Mouse (Mus musculus): ENCODE data around the gene Ube2f. TPM values are rescaled to one million over a fixed set of nuclear protein-coding genes. Genes with fewer than 3 reads are reported as not detected.
A peak's percentile ranks its signal among the peaks of the same experiment; 100 is the strongest.

The Ube2f gene
- polyA plus RNA-seq, 1 experiment from 2014 or later: 71.7 TPM

- 44% methylated on average over 15 of the region's 15 CpGs for WGBS
- no peak overlapping the region for H3K9ac ChIP-seq (ENCODE audit: low read length)
- H3K4me1 ChIP-seq (ENCODE audit: control insufficient read depth, insufficient read depth, low read length): no peaks in the 10 kb centered on the region
- no peak overlapping the region for H3K4me3 ChIP-seq (ENCODE audit: low read length)
- no peaks in the 10 kb centered on the region for H3K36me3 ChIP-seq (ENCODE audit: control insufficient read depth, insufficient read depth)
- ATAC-seq (replicated peaks; ENCODE audit: extremely low read depth, insufficient read depth, low FRiP score): no peak
- H3K27me3 ChIP-seq (ENCODE audit: control insufficient read depth, insufficient read depth, low read length): no peaks in the 10 kb centered on the region
- no peaks in the 10 kb centered on the region for H3K9me3 ChIP-seq (replicated peaks; ENCODE audit: control insufficient read depth, low read length)
- H3K4me2 ChIP-seq (ENCODE audit: low read depth, low read length): no peak overlapping the region
- no peak overlapping the region for H3K27ac ChIP-seq (ENCODE audit: low read length)
Measured at GRCm38 (mm10) chr1:91227381-91228054, 22.6 kb upstream of the Ube2f start.

DNA sequence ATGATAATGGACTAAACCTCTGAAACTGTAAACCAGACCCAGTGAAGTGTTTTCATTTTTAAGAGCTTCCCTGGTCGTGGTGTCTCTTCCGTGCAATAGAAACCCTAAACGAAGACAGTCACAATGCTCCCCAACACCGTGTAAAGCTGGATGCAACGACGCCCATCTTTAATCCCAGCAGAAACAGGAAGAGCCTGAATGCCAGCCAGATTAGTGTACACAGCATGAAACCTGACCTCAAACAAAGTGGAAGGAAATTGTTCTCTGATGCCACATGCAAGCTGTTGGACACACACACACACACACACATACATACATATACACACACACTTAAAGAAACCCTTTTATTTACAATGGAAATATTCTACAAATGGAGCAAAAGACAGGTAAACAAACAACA, 19.0 kb upstream of the Ube2f start:
- H3K9me3 ChIP-seq (replicated peaks; ENCODE audit: control insufficient read depth, low read length): no peaks in the 10 kb centered on the region
- no peak overlapping the region for H3K9ac ChIP-seq (ENCODE audit: low read length)
- no peak overlapping the region for H3K4me2 ChIP-seq (ENCODE audit: low read depth, low read length)
- H3K27ac ChIP-seq (ENCODE audit: low read length): no peak overlapping the region
- H3K27me3 ChIP-seq (ENCODE audit: control insufficient read depth, insufficient read depth, low read length): no peaks in the 10 kb centered on the region
- no peaks in the 10 kb centered on the region for H3K4me1 ChIP-seq (ENCODE audit: control insufficient read depth, insufficient read depth, low read length)
- H3K36me3 ChIP-seq (ENCODE audit: control insufficient read depth, insufficient read depth): no peaks in the 10 kb centered on the region
- WGBS: 71% methylated on average over 6 of the region's 6 CpGs
- no peak overlapping the region for H3K4me3 ChIP-seq (ENCODE audit: low read length)
- ATAC-seq (replicated peaks; ENCODE audit: extremely low read depth, insufficient read depth, low FRiP score): no peak

DNA sequence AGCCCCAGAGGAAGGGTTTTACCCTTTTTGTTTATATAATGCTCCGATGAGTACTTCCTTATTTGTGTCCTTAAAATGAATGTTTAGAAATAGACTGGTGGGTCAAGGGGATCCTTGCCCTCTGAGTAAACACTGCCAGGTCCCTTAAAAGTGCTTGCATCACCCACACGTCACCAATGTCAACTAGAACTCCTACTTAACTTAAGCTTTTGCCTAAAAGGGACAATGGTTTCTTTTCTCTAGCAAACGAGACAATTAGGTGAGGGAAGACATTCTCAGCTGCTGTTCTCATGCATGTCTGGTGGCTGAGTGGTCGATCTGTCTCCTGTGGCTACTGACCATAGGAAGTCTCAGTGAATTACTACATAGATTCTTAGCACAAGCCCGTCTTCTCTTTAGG, 18.2 kb upstream of the Ube2f start:
- Histone ChIP-seq H3K27ac (ENCODE audit: low read length) (no peak overlapping the region), H3K27me3 (ENCODE audit: control insufficient read depth, insufficient read depth, low read length) (no peaks in the 10 kb centered on the region), H3K4me3 (ENCODE audit: low read length) (no peak overlapping the region), H3K4me1 (ENCODE audit: control insufficient read depth, insufficient read depth, low read length) (no peaks in the 10 kb centered on the region), H3K9ac (ENCODE audit: low read length) (no peak overlapping the region), H3K4me2 (ENCODE audit: low read depth, low read length) (no peak overlapping the region), H3K9me3 (replicated peaks; ENCODE audit: control insufficient read depth, low read length) (no peaks in the 10 kb centered on the region), H3K36me3 (ENCODE audit: control insufficient read depth, insufficient read depth) (no peaks in the 10 kb centered on the region)
- 50% methylated on average over 5 of the region's 5 CpGs for WGBS
- no peak for ATAC-seq (replicated peaks; ENCODE audit: extremely low read depth, insufficient read depth, low FRiP score)

DNA sequence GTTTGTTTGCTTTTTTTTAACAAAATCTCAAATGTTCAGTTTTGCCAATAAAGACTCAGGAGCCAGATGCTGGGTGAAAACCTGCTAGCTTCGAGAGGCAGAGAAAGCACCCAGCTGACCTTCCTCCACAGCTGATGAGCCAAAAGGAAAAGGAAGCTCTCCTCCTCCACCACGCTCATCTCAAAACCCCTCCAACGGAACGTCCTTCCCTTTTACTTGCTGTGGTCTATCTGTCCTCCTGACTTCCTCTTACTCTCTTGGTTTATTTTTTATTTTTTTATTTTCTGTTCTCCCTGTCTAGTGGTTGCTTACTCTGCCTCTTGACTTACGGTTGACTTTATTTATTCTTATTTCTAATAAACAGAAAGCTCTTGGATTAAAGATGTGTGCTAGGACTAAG, 14.7 kb upstream of the Ube2f start:
- no peak overlapping the region for H3K4me3 ChIP-seq (ENCODE audit: low read length)
- no peak overlapping the region for H3K27ac ChIP-seq (ENCODE audit: low read length)
- no peaks in the 10 kb centered on the region for H3K9me3 ChIP-seq (replicated peaks; ENCODE audit: control insufficient read depth, low read length)
- 0 out of 2 replicates have a peak, but pooled peaks cover 2% of the 10 kb centered on the region for H3K4me1 ChIP-seq (ENCODE audit: control insufficient read depth, insufficient read depth, low read length)
- 53% methylated on average over 5 of the region's 5 CpGs for WGBS
- H3K27me3 ChIP-seq (ENCODE audit: control insufficient read depth, insufficient read depth, low read length): no peaks in the 10 kb centered on the region
- no peaks in the 10 kb centered on the region for H3K36me3 ChIP-seq (ENCODE audit: control insufficient read depth, insufficient read depth)
- no peak overlapping the region for H3K4me2 ChIP-seq (ENCODE audit: low read depth, low read length)
- ATAC-seq (replicated peaks; ENCODE audit: extremely low read depth, insufficient read depth, low FRiP score): no peak
- no peak overlapping the region for H3K9ac ChIP-seq (ENCODE audit: low read length)

- 0 out of 2 replicates have a peak, but pooled peaks cover 2% of the 10 kb centered on the region for H3K4me1 ChIP-seq (ENCODE audit: control insufficient read depth, insufficient read depth, low read length)
- H3K27me3 ChIP-seq (ENCODE audit: control insufficient read depth, insufficient read depth, low read length): no peaks in the 10 kb centered on the region
- no peak for ATAC-seq (replicated peaks; ENCODE audit: extremely low read depth, insufficient read depth, low FRiP score)
- H3K4me2 ChIP-seq (ENCODE audit: low read depth, low read length): no peak overlapping the region
- 74% methylated on average over 6 of the region's 6 CpGs for WGBS
- no peak overlapping the region for H3K27ac ChIP-seq (ENCODE audit: low read length)
- H3K4me3 ChIP-seq (ENCODE audit: low read length): no peak overlapping the region
- H3K36me3 ChIP-seq (ENCODE audit: control insufficient read depth, insufficient read depth): no peaks in the 10 kb centered on the region
- no peak overlapping the region for H3K9ac ChIP-seq (ENCODE audit: low read length)
- no peaks in the 10 kb centered on the region for H3K9me3 ChIP-seq (replicated peaks; ENCODE audit: control insufficient read depth, low read length)
Measured at GRCm38 (mm10) chr1:91237676-91238075, 12.4 kb upstream of the Ube2f start.

GRCm38 (mm10) chr1:91239112-91239511, 11.0 kb upstream of the Ube2f start:
- ATAC-seq (replicated peaks; ENCODE audit: extremely low read depth, insufficient read depth, low FRiP score): no peak; the same call in 1 of the 2 replicates
- WGBS: 5% methylated on average over 5 of the region's 5 CpGs

DNA sequence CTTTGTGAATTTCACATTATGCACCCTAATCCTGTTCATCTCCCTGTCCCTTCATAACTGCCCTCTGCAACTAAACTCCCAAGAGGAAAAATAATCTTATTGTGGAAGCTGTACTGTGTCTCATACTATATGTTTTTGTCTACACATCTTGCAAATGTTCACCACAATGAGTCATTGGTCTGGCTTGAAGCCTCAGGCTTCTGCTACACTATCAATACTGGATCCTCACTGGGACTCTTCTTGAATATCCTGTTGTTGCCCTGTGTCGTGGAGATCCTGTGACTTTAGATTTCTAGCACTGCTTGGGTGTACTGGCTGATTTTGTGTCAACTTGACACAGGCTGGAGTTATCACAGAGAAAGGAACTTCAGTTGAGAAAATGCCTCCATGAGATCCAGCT, 10.3 kb upstream of the Ube2f start:
- 61% methylated on average over 1 of the region's 1 CpGs for WGBS
- no peak overlapping the region for H3K4me2 ChIP-seq (ENCODE audit: low read depth, low read length)
- ATAC-seq (replicated peaks; ENCODE audit: extremely low read depth, insufficient read depth, low FRiP score): no peak
- no peaks in the 10 kb centered on the region for H3K27me3 ChIP-seq (ENCODE audit: control insufficient read depth, insufficient read depth, low read length)
- no peak overlapping the region for H3K4me3 ChIP-seq (ENCODE audit: low read length)
- H3K36me3 ChIP-seq (ENCODE audit: control insufficient read depth, insufficient read depth): no peaks in the 10 kb centered on the region
- H3K4me1 ChIP-seq (ENCODE audit: control insufficient read depth, insufficient read depth, low read length): 0 out of 2 replicates have a peak, but pooled peaks cover 2% of the 10 kb centered on the region
- H3K9me3 ChIP-seq (replicated peaks; ENCODE audit: control insufficient read depth, low read length): no peaks in the 10 kb centered on the region
- H3K9ac ChIP-seq (ENCODE audit: low read length): no peak overlapping the region
- no peak overlapping the region for H3K27ac ChIP-seq (ENCODE audit: low read length)

More at GRCm38 (mm10) chr1:91239112-91239511, 11.0 kb upstream of the Ube2f start:
- H3K4me2 ChIP-seq (ENCODE audit: low read depth, low read length): no peak overlapping the region
- no peaks in the 10 kb centered on the region for H3K27me3 ChIP-seq (ENCODE audit: control insufficient read depth, insufficient read depth, low read length)
- no peak overlapping the region for H3K4me3 ChIP-seq (ENCODE audit: low read length)
- H3K4me1 ChIP-seq (ENCODE audit: control insufficient read depth, insufficient read depth, low read length): 0 out of 2 replicates have a peak, but pooled peaks cover 2% of the 10 kb centered on the region
- no peak overlapping the region for H3K9ac ChIP-seq (ENCODE audit: low read length)
- H3K27ac ChIP-seq (ENCODE audit: low read length): peak overlapping the region; percentile 7
- H3K36me3 ChIP-seq (ENCODE audit: control insufficient read depth, insufficient read depth): no peaks in the 10 kb centered on the region
- H3K9me3 ChIP-seq (replicated peaks; ENCODE audit: control insufficient read depth, low read length): no peaks in the 10 kb centered on the region

DNA sequence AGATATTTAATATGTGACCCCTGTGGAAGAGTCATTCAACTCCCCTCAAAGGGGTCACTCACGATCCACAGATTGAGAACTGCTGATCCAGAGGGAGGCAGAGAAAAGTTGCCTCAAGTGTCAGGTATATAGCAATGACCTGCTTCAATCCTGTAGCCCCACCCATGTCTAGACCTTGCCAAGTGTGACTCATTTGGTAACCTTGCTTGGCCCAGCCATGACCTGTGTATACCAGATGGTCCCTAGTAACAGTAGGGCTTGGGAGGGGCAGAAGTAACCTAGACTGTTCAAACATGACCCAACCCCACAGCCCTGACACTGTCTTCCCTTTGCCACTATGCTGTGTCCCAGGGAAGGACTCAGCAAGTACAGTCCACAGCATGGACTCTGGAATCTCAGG, 9.4 kb upstream of the Ube2f start:
- WGBS: 96% methylated on average over 1 of the region's 1 CpGs
- Histone ChIP-seq H3K4me2 (ENCODE audit: low read depth, low read length) (no peak overlapping the region), H3K27me3 (ENCODE audit: control insufficient read depth, insufficient read depth, low read length) (no peaks in the 10 kb centered on the region), H3K4me3 (ENCODE audit: low read length) (no peak overlapping the region), H3K9me3 (replicated peaks; ENCODE audit: control insufficient read depth, low read length) (no peaks in the 10 kb centered on the region), H3K27ac (ENCODE audit: low read length) (no peak overlapping the region), H3K9ac (ENCODE audit: low read length) (no peak overlapping the region), H3K36me3 (ENCODE audit: control insufficient read depth, insufficient read depth) (no peaks in the 10 kb centered on the region), H3K4me1 (ENCODE audit: control insufficient read depth, insufficient read depth, low read length) (0 out of 2 replicates have a peak, but pooled peaks cover 2% of the 10 kb centered on the region)
- no peak; the same call in 1 of the 2 replicates for ATAC-seq (replicated peaks; ENCODE audit: extremely low read depth, insufficient read depth, low FRiP score)

DNA sequence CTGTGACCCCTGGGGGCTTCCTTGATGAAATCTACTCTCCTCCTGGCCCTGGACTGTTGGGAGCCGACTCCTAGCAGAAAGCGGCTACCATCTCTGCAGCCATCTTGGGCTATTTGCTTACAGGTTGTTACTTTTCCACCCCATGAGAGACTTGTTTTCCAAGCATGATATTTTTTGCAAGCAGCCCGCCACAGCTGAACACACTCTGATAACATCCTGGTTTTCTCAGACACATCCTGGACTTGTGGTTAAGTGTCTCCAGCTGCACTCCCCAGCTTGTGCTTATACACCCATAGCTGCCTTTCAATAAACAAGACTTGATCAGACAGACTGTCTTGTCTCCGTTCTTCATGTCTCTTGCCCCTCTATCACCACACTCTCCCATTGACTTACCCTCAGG, 8.9 kb upstream of the Ube2f start:
- Histone ChIP-seq H3K27me3 (ENCODE audit: control insufficient read depth, insufficient read depth, low read length) (no peaks in the 10 kb centered on the region), H3K4me1 (ENCODE audit: control insufficient read depth, insufficient read depth, low read length) (0 out of 2 replicates have a peak, but pooled peaks cover 2% of the 10 kb centered on the region), H3K9ac (ENCODE audit: low read length) (no peak overlapping the region), H3K9me3 (replicated peaks; ENCODE audit: control insufficient read depth, low read length) (no peaks in the 10 kb centered on the region), H3K27ac (ENCODE audit: low read length) (no peak overlapping the region), H3K4me2 (ENCODE audit: low read depth, low read length) (no peak overlapping the region), H3K36me3 (ENCODE audit: control insufficient read depth, insufficient read depth) (no peaks in the 10 kb centered on the region), H3K4me3 (ENCODE audit: low read length) (no peak overlapping the region)
- WGBS: 71% methylated on average over 4 of the region's 4 CpGs
- ATAC-seq (replicated peaks; ENCODE audit: extremely low read depth, insufficient read depth, low FRiP score): no peak
